Mouse (Mus musculus) brain, embryonic 14.5 days (tissue): ENCODE results near the gene Ercc2. TPM values are rescaled to one million over a fixed set of nuclear protein-coding genes. Genes with fewer than 3 reads are reported as not detected.

Experiments used
- DNase-seq: peaks from one replicate; pipeline ENCODE4 v3.0.0-alpha.2; 2011; ENCODE audit warnings: low read depth
- CTCF ChIP-seq: fragments of 200-500 bp; IDR thresholded peaks from 2 replicates; pipeline ENCODE4 v1.5.1; 2012; ENCODE audit warnings: inconsistent platforms, mild to moderate bottlenecking, moderate library complexity, borderline replicate concordance; ENCODE audit not compliant: insufficient read depth, insufficient read length; ENCODE audit errors: extremely low read depth
- POLR2A ChIP-seq: fragments of 200-500 bp; IDR thresholded peaks from 2 replicates; pipeline ENCODE4 v1.6.1; 2012; ENCODE audit warnings: mild to moderate bottlenecking, inconsistent platforms, borderline replicate concordance; ENCODE audit not compliant: poor library complexity, insufficient read depth, insufficient read length, severe bottlenecking; ENCODE audit errors: extremely low read depth
- polyA plus RNA-seq: library from polyadenylated mRNA; depleted of rRNA; stranded (reverse); fragments of >200 nt; gene quantifications from 2 replicates; pipeline ENCODE4 v1.2.3, GENCODE M21; 2012

Ercc2 gene
- polyA plus RNA-seq, 1 experiment, result 81.7 TPM

DNA sequence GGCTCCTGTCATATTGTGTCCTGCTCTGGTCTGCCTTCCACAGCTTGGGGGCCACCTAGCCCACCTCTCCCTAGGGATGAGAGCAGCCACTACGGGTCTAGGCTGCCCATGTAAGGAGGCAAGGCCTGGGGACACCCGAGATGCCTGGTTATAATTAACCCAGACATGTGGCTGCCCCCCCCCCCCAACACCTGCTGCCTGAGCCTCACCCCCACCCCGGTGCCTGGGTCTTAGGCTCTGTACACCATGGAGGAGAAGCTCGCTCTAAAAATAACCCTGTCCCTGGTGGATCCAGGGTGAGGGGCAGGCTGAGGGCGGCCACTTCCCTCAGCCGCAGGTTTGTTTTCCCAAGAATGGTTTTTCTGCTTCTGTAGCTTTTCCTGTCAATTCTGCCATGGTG is 27.9 kb downstream of the Ercc2 start:
- TF ChIP-seq CTCF (no peak), POLR2A (no peak)
- no peak for DNase-seq

DNA sequence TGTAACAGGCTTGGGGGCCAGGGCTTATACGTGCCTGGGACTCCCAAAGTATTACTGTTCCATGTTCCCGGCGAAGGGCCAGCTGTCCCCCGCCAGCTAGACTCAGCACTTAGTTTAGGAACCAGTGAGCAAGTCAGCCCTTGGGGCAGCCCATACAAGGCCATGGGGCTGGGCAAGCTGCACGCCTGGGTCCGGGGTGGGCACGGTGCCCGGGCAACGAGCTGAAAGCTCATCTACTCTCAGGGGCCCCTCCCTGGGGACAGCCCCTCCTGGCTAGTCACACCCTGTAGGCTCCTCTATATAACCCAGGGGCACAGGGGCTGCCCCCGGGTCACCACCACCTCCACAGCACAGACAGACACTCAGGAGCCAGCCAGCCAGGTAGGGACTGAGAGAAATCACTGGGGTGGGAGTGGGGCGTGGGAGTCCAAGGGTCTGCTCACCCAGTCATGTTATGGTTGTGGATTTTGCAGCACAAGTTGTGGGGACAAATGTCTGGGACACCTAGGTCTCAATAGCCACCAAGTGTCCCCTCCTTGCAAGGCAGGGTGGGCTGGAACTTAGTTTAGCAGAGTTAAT is 29.0 kb downstream of the Ercc2 start:
- no peak for TF ChIP-seq CTCF
- no peak for TF ChIP-seq POLR2A

DNA sequence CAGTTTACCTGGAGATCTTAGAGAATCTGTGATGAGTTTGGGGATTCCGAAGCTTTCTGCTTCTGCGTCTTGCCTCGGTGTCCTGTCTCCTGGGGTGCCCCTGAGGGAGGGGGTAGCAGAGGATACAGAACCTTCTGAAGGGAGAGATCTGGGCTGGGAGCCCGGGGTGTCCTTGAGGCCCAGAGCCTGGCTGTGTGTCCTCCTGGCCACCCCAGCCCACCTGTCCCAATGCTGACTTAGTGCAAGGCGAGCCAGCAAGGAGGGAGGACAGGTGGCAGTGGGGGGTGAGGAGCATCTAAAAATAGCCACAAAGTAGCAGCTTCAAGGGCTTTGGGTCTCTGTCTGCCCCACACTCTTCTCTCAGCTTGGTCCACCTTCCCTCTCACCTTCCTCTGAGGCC is 30.0 kb downstream of the Ercc2 start:
- DNase-seq, result no peak
- TF ChIP-seq POLR2A (no peak), CTCF (no peak)

More for the DNA sequence above, 29.0 kb downstream of the Ercc2 start:
- no peak for DNase-seq

DNA sequence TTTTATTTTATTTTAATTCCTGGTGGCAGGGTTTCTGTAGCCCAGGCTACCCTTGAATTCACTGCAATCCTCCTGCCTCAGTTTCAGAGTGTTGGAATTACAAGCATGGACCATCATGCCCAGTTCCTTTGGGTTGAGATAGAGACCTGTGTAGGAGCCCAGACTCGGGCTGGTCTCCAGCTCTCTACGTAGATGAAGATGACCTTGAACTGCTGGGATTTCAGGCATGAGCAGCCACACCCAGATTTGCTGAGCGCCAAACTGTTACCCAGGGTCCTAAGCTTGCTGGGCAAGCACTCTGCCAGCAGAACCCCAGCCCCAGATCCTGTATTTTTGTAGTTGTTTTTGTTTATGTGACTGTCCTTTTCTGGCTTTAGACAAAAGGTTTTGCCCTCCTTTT is 31.7 kb downstream of the Ercc2 start:
- TF ChIP-seq POLR2A, result no peak
- TF ChIP-seq CTCF, result no peak
- DNase-seq, result no peak

DNA sequence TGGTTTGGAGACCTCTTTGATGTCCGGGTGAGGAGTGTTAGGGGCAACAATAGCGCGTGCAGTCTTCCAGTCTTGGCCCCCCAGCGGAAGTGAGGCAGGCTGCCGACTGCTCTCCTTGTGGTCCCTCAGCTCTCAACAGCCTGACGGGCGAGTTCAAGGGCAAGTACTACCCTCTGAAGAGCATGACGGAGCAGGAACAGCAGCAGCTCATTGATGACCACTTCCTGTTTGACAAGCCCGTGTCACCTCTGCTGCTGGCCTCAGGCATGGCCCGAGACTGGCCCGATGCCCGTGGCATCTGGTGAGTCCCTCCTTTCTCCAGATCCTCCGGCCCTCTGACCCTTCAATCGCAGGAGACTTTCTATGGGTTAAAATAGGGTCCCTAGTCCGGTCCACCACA is 34.8 kb downstream of the Ercc2 start:
- DNase-seq, result no peak
- no peak for TF ChIP-seq CTCF

DNA sequence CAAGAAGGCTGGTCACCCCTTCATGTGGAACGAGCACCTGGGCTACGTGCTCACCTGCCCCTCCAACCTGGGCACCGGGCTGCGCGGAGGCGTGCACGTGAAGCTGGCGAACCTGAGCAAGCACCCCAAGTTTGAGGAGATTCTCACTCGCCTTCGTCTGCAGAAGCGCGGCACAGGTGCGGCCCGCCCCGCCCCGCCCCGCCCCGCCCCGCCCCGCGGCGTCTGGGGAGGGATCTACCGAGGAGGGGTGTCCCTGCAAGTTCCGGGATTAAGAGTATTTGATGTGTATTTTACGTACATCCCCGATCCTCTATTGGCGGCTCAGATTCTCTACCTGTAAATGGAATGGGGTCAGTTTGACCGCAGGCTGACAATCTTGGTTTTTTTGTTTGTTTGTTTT is 38.3 kb downstream of the Ercc2 start:
- DNase-seq, result no peak

DNA sequence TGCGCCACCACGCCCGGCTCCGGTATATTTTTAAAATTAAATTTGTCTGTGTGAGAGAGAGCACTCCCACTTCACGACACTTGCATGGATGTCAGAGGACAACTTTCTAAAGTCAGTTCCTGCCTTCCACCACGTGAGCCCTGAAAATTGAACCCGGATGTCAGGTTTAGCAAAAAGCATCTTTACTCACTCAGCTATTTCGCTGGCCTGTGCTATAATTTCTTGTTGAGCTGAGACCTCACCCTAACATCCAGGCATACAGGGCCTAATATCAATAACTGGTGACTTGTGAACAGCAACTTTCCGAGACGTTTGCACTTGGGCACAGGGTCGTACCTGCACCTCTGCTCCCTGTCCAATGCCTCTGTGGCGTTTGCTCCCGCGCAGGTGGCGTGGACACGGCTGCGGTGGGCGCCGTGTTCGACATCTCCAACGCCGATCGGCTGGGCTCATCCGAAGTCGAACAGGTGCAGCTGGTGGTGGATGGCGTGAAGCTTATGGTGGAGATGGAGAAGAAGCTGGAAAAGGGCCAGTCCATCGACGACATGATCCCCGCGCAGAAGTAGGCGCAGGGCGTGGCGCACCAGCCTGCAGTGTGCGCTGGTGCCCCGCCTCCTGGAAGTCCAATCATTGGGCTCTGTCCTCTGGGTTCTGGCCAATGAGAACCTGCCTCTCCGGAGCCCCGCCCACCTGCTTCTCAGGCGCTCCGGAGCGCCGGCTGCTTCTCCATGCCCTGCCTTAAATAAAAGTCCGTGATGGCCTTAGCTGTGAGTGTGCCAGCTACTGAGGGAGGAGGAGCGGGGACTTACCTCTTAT is 39.2 kb downstream of the Ercc2 start:
- DNase-seq, result peak; percentile 95
- TF ChIP-seq POLR2A (no peak), CTCF (no peak)

More for the DNA sequence above, 38.3 kb downstream of the Ercc2 start:
- TF ChIP-seq CTCF (no peak), POLR2A (no peak)

DNA sequence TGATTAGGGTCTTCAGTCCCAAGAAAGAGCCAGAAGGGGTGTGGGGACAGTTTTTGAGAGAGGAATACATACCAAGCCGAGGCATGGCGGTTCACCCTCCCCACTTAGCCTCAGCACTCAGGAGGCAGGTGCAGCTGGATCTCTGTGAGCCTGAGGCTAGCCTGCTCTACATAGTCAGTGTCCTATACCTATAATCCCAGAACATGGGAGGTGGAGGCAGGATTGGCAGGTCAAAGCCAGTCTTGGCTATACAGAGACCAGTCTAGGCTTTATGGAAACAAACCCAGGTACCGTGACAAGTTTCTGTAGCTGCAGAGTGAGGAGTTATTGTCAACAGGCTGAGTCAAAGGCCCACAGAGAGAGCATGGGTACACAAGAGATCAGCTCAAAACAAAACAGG is 41.3 kb downstream of the Ercc2 start:
- DNase-seq, result no peak
- TF ChIP-seq POLR2A, result no peak
- no peak for TF ChIP-seq CTCF

DNA sequence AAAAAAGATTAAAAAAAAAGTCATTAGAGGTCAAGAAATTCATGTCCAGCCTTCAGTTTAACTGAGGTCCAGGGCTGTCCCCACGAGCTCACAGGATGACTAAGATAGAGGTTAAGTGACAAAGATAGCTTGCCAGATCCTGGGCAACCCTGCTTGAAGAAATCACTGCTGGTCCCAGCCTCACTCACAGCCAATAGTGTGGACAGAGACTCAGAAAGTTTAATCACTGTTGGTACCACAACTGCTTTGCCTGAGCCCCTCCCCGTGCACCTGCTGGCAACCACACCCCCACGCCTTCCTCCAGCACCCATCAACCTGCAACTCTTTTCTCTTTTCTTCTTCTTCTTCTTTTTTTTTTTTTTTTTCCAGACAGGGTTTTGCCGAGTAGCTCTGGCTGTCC is 42.2 kb downstream of the Ercc2 start:
- DNase-seq, result no peak
- TF ChIP-seq CTCF, result no peak
- TF ChIP-seq POLR2A, result no peak

DNA sequence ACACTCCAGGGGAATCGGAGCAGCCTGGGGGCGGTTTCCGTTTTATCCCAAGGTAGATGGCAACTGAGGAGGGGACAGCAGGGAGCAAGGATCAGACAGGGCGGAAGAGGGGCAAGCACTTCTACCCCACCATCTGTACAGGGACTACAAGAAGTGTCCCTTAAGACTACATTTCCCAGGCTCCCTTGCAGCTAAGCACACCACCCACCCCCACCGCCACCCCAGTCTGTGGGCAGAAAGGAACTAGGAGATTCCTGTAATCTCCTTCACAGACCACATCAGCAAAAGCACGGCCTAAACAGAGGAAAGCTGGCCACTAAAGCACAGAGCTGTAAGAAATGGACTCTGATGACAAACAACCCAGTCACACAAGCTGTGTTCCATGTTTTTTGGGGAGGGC is 44.5 kb downstream of the Ercc2 start:
- DNase-seq, result no peak
- TF ChIP-seq CTCF (no peak), POLR2A (no peak)

DNA sequence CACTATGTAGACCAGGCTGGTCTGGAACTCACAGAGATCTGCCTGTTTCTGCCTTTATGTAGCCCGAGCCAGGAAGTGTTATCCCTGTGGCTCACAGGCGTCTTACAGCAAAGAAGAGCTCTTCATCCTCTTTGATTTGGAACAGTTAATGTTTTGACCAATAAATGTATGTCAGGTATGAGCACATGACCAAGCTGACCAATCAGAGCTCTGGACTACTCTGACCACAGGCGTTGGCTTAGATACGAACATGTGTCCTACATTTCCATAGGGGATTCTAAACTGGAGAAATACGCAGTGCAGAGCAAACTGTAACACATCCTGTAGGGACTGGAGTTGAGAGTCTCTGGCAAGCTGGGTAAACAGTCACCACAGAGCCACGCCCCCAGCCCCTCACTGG is 45.1 kb downstream of the Ercc2 start:
- no peak for DNase-seq
- no peak for TF ChIP-seq POLR2A

DNA sequence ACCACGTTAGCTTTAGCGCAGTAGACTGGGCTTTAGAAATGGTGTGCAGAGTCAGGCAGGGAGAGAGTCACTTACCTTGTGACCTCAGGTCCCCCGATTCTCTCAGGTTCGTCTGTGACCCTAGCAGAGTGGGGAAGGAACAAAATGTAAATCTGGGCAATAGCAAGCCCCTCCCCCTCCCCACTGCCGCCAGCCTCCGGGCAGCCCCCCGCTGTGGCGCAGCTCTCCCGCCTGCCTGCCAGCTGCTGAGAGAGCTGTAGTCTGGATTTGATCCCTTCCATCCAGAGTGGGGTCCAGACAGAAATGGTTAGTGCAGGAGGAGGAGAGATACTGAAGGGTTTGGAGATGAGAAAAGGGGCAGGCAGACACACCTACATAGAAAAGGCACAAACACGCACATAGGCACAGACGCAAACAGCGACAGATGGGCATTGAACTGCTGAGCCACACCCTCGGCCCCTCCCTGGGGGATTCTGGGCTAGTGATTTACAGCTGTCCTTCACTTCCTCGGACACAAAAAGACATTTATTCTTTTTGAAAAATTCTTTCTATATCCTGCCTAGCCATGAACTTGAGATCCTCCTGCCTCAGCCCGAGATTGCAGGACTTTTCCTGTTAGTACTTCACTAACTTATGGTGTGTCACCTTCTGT is 46.3 kb downstream of the Ercc2 start:
- TF ChIP-seq CTCF, result no peak
- no peak for TF ChIP-seq POLR2A

DNA sequence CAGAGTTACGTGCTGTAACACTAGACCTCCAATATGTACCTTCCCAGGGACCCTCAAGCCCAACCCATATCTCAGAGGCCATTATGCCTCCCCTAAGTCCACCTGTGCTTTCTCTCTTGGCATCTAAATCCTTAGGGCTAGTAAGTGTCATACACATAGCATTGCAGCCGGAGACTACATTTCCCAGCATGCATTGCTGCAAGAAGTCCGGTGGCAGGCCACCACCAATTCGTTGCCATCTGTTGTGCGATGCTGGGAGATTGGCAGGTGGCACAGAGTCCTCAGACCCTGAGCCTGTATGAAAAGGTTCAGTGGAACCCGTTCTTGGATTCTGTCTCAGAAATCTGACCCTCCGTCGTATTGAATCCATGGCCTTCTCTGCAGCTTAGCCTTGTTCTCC is 47.9 kb downstream of the Ercc2 start:
- DNase-seq, result peak; percentile 44

More for the DNA sequence above, 46.3 kb downstream of the Ercc2 start:
- DNase-seq, result no peak

DNA sequence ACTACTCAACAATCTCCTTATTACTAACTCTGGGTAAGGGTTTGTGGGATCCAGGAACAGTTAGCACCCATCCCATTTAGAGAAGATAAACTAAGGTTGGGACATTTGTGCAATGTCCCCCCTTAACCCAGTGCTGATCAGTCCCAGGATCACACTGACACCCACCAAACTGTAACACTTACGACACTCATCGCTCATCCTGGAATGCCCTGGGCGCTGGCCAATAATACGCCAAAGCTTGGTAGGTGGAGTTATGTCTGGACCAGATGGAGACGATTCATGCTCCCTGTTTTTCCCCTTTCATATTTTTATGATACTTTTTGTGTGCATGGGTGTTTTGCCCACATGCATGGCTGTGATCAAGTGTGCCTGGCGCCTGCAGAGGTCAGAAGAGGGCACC is 48.6 kb downstream of the Ercc2 start:
- DNase-seq, result no peak
- TF ChIP-seq POLR2A (no peak), CTCF (no peak)

More for the DNA sequence above, 47.9 kb downstream of the Ercc2 start:
- TF ChIP-seq CTCF, result no peak
